Mouse (Mus musculus): ENCODE results near the gene Gjb5.

The Gjb5 gene

GRCm38 (mm10) chr4:127349560-127350300, 8.3 kb downstream of the Gjb5 start:
- no peak for DNase-seq

- no peak for DNase-seq
Observed at GRCm38 (mm10) chr4:127345000-127345399, 13.0 kb downstream of the Gjb5 start.

- DNase-seq, result no peak
Observed at GRCm38 (mm10) chr4:127341372-127341771, 16.6 kb downstream of the Gjb5 start.

- no peak for DNase-seq
Observed at GRCm38 (mm10) chr4:127337668-127338067, 20.3 kb downstream of the Gjb5 start.

GRCm38 (mm10) chr4:127334870-127335504, 23.0 kb downstream of the Gjb5 start:
- no peak for DNase-seq

GRCm38 (mm10) chr4:127331171-127331570, 26.8 kb downstream of the Gjb5 start:
- DNase-seq, result no peak

GRCm38 (mm10) chr4:127330181-127331100, 27.5 kb downstream of the Gjb5 start, which contains the start of gene Gjb3:
Gjb3 (minus strand) TSS chr4:127330844.
- no peak for DNase-seq

GRCm38 (mm10) chr4:127329751-127330150, 28.2 kb downstream of the Gjb5 start:
- DNase-seq, result no peak

GRCm38 (mm10) chr4:127329046-127329445, 28.9 kb downstream of the Gjb5 start:
- DNase-seq, result no peak

- DNase-seq, result no peak
Observed at GRCm38 (mm10) chr4:127328378-127328777, 29.6 kb downstream of the Gjb5 start.

GRCm38 (mm10) chr4:127327749-127328148, 30.2 kb downstream of the Gjb5 start:
- DNase-seq, result no peak

- no peak for DNase-seq
Observed at GRCm38 (mm10) chr4:127327258-127327657, 30.7 kb downstream of the Gjb5 start.

GRCm38 (mm10) chr4:127325276-127325675, 32.7 kb downstream of the Gjb5 start:
- no peak for DNase-seq

GRCm38 (mm10) chr4:127324759-127325158, 33.2 kb downstream of the Gjb5 start:
- DNase-seq, result peak; percentile 20

- peak; percentile 38 for DNase-seq
Observed at GRCm38 (mm10) chr4:127324296-127324695, 33.7 kb downstream of the Gjb5 start.

GRCm38 (mm10) chr4:127323651-127324050, 34.3 kb downstream of the Gjb5 start:
- DNase-seq, result no peak

GRCm38 (mm10) chr4:127319613-127320012, 38.4 kb downstream of the Gjb5 start:
- DNase-seq, result peak; percentile 21

- DNase-seq, result no peak
Observed at GRCm38 (mm10) chr4:127317143-127317542, 40.8 kb downstream of the Gjb5 start.

- no peak for DNase-seq
Observed at GRCm38 (mm10) chr4:127315753-127316152, 42.2 kb downstream of the Gjb5 start.

- DNase-seq, result no peak
Observed at GRCm38 (mm10) chr4:127314585-127314984, 43.4 kb downstream of the Gjb5 start.

- peak; percentile 64 for DNase-seq
Observed at GRCm38 (mm10) chr4:127313861-127314260, 44.1 kb downstream of the Gjb5 start, which contains the start of gene Gja4. Gja4 (minus strand) TSS chr4:127314039.

- no peak for DNase-seq
Observed at GRCm38 (mm10) chr4:127312349-127312748, 45.6 kb downstream of the Gjb5 start.

- DNase-seq, result no peak
Observed at GRCm38 (mm10) chr4:127311561-127311960, 46.4 kb downstream of the Gjb5 start.

Data from kidney, adult 11 months (tissue).